Mouse (Mus musculus) spleen, postnatal 36 days (tissue): Measurements from ENCODE around the gene Pnpla6.

Source experiments
- DNase-seq, 2 experiments: peaks; one replicate each; pipeline ENCODE4 v3.0.0; 2022; ENCODE audit warnings: low spot score in 2 of 2, mixed read lengths in 1 of 2

The Pnpla6 gene

DNA sequence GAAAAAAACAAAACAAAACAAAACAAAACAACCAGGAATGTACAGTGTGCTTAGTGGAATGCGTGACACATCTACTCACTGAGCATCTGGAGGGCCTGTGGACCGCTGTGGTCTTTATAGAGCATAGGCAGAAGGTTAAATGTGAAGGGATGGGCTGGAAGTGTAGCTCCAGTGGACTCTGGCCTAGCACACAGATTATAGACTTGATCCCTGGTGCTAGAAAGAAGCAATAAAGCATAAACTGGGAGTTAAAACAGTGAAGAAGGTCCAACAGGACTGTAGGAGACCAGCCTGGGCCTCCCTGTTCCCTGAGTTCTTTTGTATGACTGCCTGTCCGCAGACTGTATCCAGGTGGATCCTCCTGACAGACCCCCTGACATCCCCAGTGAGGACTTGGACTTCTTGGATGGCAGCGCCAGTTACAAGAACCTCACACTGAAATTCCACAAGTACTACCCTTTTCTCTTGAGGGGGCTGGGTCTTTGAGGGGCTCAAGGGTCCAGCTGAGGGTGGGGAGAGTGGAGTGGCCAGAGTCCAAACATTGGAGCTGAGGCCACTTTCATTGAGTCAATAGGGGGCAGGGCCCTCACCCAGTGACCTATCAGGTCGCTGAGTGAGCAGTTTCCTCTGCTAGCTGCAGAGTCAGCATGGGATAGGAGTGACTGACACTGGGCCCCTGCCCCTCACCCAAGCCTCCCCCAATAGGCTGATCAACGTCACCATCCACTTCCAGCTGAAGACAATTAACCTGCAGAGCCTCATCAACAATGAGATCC lies 7.0 kb upstream of the Pnpla6 start:
- DNase-seq = no peak

GRCm38 (mm10) chr8:3514681-3515247 lies 420 bp upstream of the Pnpla6 start:
- no peak for DNase-seq

DNA sequence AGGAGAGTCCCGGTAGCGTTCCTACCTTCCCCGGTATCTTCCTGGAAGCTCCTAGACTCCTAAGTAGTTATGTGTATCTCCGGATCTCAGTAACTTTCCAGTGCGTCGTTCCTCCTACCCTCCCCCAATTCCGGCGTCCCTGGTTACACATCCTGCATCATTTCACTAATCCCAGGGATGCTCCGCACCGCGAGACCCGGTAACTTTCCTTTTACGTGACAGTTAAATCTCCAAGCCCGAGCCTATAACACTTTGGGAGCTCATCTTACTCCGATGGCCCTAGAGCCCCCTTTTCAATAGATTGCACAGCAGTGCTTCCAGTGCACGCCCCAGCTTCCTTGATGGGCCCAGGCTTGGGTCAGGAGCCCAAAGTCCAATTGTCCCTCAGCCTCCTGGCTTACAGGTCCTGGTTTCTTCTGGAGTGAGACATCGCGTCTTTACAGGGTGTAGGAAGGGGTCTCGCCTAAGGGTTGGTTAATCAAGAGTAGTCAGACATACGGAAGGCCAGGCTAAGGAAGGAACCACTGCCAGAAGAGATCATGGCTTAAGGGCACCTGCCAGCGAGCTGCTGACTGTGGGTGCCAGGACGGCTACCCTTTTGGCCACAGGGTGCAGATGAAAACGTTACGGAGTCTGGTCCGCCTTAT lies 710 bp downstream of the Pnpla6 start:
- no peak for DNase-seq

GRCm38 (mm10) chr8:3516450-3517116 lies 1.4 kb downstream of the Pnpla6 start:
- peak; percentile 93 to 94 for DNase-seq

DNA sequence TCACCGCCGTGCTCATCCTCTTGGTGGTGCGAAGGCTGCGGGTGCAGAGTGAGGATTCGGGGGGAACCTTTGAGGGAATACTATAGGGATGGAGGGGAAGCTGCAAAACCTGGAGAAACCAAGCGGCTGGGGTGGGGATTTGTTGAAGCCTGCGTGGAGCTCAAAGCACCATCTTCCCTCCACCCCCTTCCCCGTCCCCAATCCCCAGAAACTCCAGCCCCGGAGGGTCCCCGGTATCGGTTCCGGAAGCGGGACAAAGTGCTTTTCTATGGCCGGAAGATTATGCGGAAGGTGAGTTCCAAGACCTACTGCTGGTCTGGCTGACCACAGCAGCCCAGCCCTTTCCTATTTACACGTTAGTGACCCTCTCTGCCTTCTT lies 1.9 kb downstream of the Pnpla6 start:
- DNase-seq = no peak

DNA sequence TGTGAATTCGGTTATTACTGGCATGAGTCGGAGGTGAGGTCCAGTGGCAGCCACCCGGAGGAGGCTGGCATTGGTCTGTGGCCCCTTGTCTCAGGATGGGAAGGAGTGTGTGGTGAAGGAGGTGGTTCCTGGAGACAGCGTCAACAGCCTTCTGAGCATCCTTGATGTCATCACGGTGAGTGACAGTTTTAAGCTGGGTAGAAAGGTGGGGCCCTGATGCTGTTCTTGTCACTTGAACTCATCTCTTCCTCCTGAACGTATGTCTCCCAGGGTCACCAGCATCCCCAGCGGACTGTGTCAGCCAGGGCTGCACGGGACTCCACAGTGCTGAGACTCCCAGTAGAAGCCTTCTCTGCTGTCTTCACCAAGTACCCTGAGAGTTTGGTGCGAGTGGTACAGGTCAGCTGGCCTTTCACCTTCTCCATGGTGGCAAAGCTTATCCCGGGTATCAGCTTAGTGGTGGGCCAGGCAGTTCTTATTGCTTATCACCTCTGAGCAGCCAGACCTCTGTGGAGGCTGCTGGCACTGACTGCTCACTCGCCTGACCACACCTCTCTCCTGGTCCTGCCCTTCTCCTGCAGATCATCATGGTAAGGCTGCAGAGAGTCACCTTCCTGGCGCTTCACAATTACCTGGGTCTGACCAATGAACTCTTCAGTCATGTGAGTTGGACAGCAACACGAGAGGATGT lies 7.0 kb downstream of the Pnpla6 start:
- DNase-seq = peak; percentile 63 to 73

DNA sequence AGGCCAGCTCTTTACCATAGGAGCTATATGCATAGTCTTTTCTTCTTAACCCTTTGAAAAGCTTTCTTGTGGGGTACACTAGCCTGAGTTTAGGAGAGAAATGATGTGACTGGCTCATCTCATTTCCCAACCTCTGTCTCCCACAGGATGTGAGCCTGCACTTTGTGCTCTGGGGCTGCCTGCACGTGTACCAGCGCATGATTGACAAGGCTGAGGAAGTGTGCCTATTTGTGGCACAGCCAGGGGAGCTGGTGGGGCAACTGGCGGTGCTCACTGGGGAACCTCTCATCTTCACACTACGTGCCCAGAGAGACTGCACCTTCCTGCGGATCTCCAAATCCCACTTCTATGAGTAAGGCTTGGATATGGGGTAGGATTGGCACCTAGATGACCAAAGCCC lies 15.6 kb downstream of the Pnpla6 start:
- no peak for DNase-seq

DNA sequence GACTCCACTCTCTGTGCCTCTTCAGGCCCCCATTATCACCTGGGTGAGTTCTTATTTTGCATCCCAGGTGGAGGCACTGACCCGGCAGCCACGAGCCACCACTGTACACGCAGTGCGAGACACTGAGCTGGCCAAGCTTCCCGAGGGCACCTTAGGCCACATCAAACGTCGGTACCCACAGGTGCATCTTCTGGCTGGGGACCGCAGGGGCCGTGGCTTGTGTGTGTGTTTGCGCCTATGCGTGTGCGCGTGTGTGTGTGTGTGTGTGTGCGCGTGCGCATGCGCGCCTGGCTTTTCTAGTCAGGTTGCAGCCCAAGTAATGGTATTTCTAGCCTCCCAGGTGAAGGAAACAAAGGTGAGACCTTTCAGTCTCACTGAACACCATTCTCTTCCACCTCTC lies 16.8 kb downstream of the Pnpla6 start:
- no peak for DNase-seq

DNA sequence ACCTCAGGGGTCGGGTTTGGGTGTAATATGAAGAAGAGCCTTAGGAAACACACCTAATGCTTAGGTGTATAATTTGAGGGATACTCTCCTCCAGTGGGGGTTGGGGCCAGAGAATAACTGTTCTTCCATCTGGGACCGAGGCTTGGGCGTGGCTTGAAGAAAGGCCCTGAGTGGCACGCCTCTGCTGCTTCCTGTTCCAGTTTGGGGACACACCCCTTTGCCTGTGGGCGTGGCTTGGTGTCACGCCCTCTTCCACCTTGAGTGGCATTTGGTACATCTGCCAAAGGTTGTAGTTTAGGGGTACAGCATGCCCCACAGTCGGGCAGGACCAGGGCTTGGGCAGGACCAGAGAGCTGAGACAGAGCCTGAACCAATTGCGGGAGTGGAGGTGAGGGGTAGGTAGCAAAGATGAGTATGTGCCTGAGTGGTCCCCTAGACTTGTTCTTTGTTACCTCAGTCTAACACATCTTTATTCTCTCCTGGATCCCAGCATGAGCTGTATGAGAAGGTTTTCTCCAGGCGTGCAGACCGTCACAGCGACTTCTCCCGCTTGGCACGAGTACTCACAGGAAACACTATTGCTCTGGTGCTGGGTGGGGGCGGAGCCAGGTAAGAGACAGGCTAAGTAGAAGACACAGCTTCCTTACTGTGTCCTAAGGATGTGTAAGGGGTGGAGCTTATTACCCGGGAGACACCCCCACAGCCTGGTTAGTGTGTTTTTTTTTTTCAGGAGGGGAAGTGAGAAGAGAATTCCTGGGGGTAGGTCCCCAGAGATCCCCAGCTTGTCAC lies 21.1 kb downstream of the Pnpla6 start:
- DNase-seq = peak; percentile 21 to 42

- DNase-seq = no peak
Measured at GRCm38 (mm10) chr8:3536940-3537339, 21.8 kb downstream of the Pnpla6 start.

- DNase-seq = no peak
Measured at GRCm38 (mm10) chr8:3537666-3538065, 22.5 kb downstream of the Pnpla6 start.

DNA sequence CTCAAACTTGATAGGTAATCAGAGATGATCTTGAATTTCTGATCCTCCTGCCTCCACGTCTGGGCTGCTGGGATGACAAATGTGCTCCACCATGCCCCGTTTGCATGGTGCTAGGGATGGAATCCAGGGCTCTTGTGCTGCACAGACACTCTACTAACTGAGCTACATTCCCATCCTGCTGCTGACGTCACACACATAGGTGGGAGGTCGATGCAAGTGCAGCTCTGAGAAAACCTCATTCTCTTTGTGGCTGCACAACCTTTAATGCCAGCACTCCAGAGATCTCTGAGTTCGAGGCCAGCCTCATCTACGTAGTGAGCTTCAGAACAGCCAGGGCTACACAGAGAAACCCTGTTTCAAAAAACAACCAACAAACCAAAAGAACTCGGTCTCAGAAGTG lies 24.0 kb downstream of the Pnpla6 start:
- DNase-seq = no peak

GRCm38 (mm10) chr8:3540076-3540475 lies 24.9 kb downstream of the Pnpla6 start:
- no peak for DNase-seq

- no peak for DNase-seq
Measured at GRCm38 (mm10) chr8:3546511-3546910, 31.3 kb downstream of the Pnpla6 start.

DNA sequence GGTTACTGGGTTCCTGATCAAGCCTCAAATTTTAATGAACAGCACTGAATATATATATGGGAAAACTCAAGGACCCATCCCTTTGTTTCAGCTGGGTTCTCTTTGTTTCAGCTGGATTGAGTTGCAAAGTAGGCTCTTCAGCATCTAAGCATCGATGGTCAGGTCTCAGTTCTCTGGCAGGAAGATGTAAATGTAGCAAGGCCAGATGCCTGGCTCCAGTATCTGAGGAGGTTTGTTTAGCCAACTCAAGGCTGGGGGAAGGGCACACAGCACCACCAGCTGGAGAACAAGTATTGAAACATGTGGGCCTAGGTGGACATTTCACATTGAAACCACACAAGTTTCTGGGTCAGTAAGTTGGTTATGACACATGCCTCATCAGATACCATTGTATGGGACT lies 37.1 kb downstream of the Pnpla6 start:
- no peak for DNase-seq

- DNase-seq = no peak
Measured at GRCm38 (mm10) chr8:3556114-3556513, 40.9 kb downstream of the Pnpla6 start.

- DNase-seq = no peak
Measured at GRCm38 (mm10) chr8:3567641-3568371, 52.6 kb downstream of the Pnpla6 start, which contains the start of gene C330021F23Rik. TSS of gene C330021F23Rik (plus strand) at chr8:3567990.

DNA sequence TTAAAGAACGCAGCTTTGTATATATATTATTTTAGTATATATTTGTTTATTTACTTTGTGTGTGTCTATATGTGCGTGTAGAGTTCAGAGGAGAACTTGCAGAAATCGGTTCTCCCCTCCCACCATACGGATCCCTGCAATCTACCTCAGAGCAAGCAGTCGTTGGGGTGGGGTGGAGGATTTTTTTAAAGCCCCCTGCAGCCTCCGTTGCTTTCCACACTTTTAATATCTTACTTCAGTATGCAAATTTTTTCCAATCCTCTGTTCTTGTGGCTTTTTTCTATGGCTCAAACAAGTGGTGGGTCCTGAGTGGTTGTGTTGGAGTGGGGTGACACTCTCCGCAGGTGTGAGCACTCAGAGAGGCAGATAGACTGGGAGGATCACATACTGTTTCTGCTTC lies 53.2 kb downstream of the Pnpla6 start:
- DNase-seq = no peak

GRCm38 (mm10) chr8:3569784-3570183 lies 54.6 kb downstream of the Pnpla6 start:
- no peak for DNase-seq

DNA sequence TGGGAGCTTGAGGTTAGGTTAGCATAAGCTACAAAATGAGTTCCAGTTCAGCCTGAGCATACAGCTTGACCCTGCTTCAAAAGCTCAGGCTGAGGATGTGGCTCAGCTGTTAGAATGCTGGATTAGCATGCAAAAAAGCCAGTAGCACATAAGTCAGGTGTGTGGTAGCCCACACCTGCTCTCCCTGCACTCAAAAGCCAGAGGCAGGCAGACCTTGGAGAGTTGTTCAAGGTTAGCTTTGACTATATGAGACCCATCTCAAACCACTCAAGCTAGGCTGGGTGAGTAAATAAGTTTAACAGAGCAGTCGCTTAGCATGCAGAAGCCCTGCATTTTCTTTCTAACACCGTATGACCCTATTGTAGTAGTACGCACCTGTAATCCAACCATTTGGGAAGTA lies 59.4 kb downstream of the Pnpla6 start:
- no peak for DNase-seq
